Mouse (Mus musculus): ENCODE data around the gene Tm9sf3. TPM values are rescaled to one million over a fixed set of nuclear protein-coding genes. Genes with fewer than 3 reads are reported as not detected.

Tm9sf3 gene
- total and polyA plus RNA-seq, 2 experiments from 2014 or later = 63.2 to 128 TPM

DNA sequence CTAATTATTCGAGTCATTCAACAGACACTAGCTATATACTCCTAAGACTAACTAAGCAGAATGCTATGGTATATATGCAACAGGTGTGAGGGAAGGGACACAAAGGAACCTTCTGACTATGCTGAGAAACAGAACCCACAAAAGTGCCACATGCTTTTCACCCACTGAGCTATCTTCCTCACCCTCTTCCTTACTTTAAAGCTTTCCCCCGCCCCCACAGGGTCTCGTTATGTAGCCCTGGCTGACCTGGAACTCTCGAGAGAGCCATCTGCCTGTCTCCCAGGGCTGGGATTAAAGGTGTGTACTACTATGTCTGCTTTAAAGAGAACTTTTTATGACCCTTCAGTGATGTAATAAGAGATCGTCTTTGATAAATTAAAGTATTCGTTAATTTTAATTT is 4.5 kb downstream of the Tm9sf3 start:
- Histone ChIP-seq H3K36me3 (ENCODE audit: insufficient read depth, low read length) (no peaks in the 10 kb centered on the region), H3K4me2 (ENCODE audit: low read depth, low read length, poor library complexity, severe bottlenecking) (no peak overlapping the region), H3K9me3 (ENCODE audit: low read length) (no peaks in the 10 kb centered on the region), H3K4me3 (ENCODE audit: low read depth, low read length) (no peak overlapping the region), H3K27me3 (ENCODE audit: insufficient read depth, low read length) (no peaks in the 10 kb centered on the region), H3K4me1 (ENCODE audit: insufficient read depth, low read length) (no peaks in the 10 kb centered on the region), H3K9ac (replicated peaks; ENCODE audit: low read length, poor library complexity, severe bottlenecking) (no peak overlapping the region), H3K27ac (ENCODE audit: low read depth, low read length) (no peak overlapping the region)
- WGBS = 85% methylated on average over 6 of the region's 6 CpGs
- no peak for TF ChIP-seq CTCF (IDR thresholded peaks at IDR 0.05)
- ATAC-seq (ENCODE audit: low FRiP score) (no peak), DNase-seq (ENCODE audit: low spot score) (no peak)

GRCm38 (mm10) chr19:41258707-41259106 is 5.1 kb downstream of the Tm9sf3 start:
- Histone ChIP-seq H3K4me3 (ENCODE audit: low read depth, low read length) (no peak overlapping the region), H3K9me3 (ENCODE audit: low read length) (no peaks in the 10 kb centered on the region), H3K4me2 (ENCODE audit: low read depth, low read length, poor library complexity, severe bottlenecking) (no peak overlapping the region), H3K27me3 (ENCODE audit: insufficient read depth, low read length) (no peaks in the 10 kb centered on the region), H3K27ac (ENCODE audit: low read depth, low read length) (no peak overlapping the region), H3K9ac (replicated peaks; ENCODE audit: low read length, poor library complexity, severe bottlenecking) (no peak overlapping the region), H3K4me1 (ENCODE audit: insufficient read depth, low read length) (no peaks in the 10 kb centered on the region), H3K36me3 (ENCODE audit: insufficient read depth, low read length) (no peaks in the 10 kb centered on the region)
- DNase-seq (ENCODE audit: low spot score) (peak; percentile 24), ATAC-seq (ENCODE audit: low FRiP score) (no peak)
- WGBS = 42% methylated on average over 2 of the region's 2 CpGs
- TF ChIP-seq CTCF (IDR thresholded peaks at IDR 0.05) = peak; percentile 65

DNA sequence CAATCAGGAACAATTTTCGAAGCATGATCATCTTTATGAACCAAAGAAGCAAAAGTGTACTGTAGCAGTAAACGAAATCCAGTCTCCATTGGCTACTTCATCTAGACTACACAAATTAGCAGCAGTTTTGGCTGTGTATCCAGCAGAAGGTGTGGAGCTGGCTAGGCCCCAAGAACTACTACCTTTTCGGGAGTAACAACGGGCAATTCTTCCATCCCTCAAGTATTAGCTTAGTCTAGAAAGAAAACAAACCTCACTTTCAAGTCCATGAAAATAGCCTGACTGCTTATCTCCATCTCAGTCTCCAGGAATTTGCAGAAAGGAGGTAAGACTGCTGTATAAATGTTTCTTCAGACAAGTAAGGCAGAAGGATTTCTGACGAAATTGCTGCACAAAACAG is 9.2 kb downstream of the Tm9sf3 start:
- TF ChIP-seq CTCF (IDR thresholded peaks at IDR 0.05) = no peak
- no peaks in the 10 kb centered on the region for H3K4me1 ChIP-seq (ENCODE audit: insufficient read depth, low read length)
- no peak overlapping the region for H3K9ac ChIP-seq (replicated peaks; ENCODE audit: low read length, poor library complexity, severe bottlenecking)
- no peak overlapping the region for H3K4me2 ChIP-seq (ENCODE audit: low read depth, low read length, poor library complexity, severe bottlenecking)
- 85% methylated on average over 5 of the region's 5 CpGs for WGBS
- no peaks in the 10 kb centered on the region for H3K9me3 ChIP-seq (ENCODE audit: low read length)
- H3K4me3 ChIP-seq (ENCODE audit: low read depth, low read length) = no peak overlapping the region
- no peaks in the 10 kb centered on the region for H3K27me3 ChIP-seq (ENCODE audit: insufficient read depth, low read length)
- DNase-seq (ENCODE audit: low spot score) (no peak), ATAC-seq (ENCODE audit: low FRiP score) (no peak)
- H3K36me3 ChIP-seq (ENCODE audit: insufficient read depth, low read length) = no peaks in the 10 kb centered on the region
- H3K27ac ChIP-seq (ENCODE audit: low read depth, low read length) = no peak overlapping the region

GRCm38 (mm10) chr19:41248968-41249367 is 14.8 kb downstream of the Tm9sf3 start:
- no peak for DNase-seq (ENCODE audit: low spot score)

GRCm38 (mm10) chr19:41248271-41248670 is 15.5 kb downstream of the Tm9sf3 start:
- TF ChIP-seq CTCF (IDR thresholded peaks at IDR 0.05) = no peak

More at GRCm38 (mm10) chr19:41248968-41249367, 14.8 kb downstream of the Tm9sf3 start:
- no peaks in the 10 kb centered on the region; the same call in 1 of the 2 replicates for H3K36me3 ChIP-seq (ENCODE audit: insufficient read depth, low read length)
- TF ChIP-seq CTCF (IDR thresholded peaks at IDR 0.05) = no peak
- WGBS = 82% methylated on average over 4 of the region's 4 CpGs
- H3K27ac ChIP-seq (ENCODE audit: low read depth, low read length) = no peak overlapping the region
- no peak for ATAC-seq (ENCODE audit: low FRiP score)
- no peak overlapping the region for H3K9ac ChIP-seq (replicated peaks; ENCODE audit: low read length, poor library complexity, severe bottlenecking)
- no peak overlapping the region for H3K4me2 ChIP-seq (ENCODE audit: low read depth, low read length, poor library complexity, severe bottlenecking)
- H3K9me3 ChIP-seq (ENCODE audit: low read length) = no peaks in the 10 kb centered on the region
- H3K27me3 ChIP-seq (ENCODE audit: insufficient read depth, low read length) = no peaks in the 10 kb centered on the region
- no peaks in the 10 kb centered on the region for H3K4me1 ChIP-seq (ENCODE audit: insufficient read depth, low read length)
- H3K4me3 ChIP-seq (ENCODE audit: low read depth, low read length) = no peak overlapping the region

DNA sequence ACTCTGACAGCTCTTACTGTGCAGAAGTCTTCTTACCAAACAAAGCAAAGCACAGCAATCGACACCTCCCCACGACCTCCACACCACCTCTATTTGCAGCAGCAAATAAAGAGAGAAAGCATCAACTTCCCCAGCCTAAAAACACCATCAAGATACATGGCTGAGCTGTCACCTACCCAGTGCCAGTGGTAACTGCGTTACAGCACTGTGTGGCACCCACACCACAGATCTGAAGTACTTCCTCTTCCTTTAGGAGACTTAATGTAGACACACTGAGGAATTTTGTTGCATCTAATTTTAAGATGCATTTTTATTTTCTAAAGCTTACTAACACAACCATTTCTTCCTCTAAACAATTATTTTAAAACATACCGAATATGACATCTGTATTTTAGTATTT is 17.5 kb downstream of the Tm9sf3 start:
- H3K4me2 ChIP-seq (ENCODE audit: low read depth, low read length, poor library complexity, severe bottlenecking) = no peak overlapping the region

More at GRCm38 (mm10) chr19:41248271-41248670, 15.5 kb downstream of the Tm9sf3 start:
- no peaks in the 10 kb centered on the region for H3K4me1 ChIP-seq (ENCODE audit: insufficient read depth, low read length)
- ATAC-seq (ENCODE audit: low FRiP score) (no peak), DNase-seq (ENCODE audit: low spot score) (no peak)
- WGBS = 93% methylated on average over 3 of the region's 3 CpGs
- no peak overlapping the region for H3K4me3 ChIP-seq (ENCODE audit: low read depth, low read length)
- no peak overlapping the region for H3K4me2 ChIP-seq (ENCODE audit: low read depth, low read length, poor library complexity, severe bottlenecking)
- no peaks in the 10 kb centered on the region for H3K27me3 ChIP-seq (ENCODE audit: insufficient read depth, low read length)
- no peaks in the 10 kb centered on the region; the same call in 1 of the 2 replicates for H3K36me3 ChIP-seq (ENCODE audit: insufficient read depth, low read length)
- H3K9me3 ChIP-seq (ENCODE audit: low read length) = no peaks in the 10 kb centered on the region
- no peak overlapping the region for H3K9ac ChIP-seq (replicated peaks; ENCODE audit: low read length, poor library complexity, severe bottlenecking)
- no peak overlapping the region for H3K27ac ChIP-seq (ENCODE audit: low read depth, low read length)

More for the DNA sequence above, 17.5 kb downstream of the Tm9sf3 start:
- H3K4me1 ChIP-seq (ENCODE audit: insufficient read depth, low read length) = no peaks in the 10 kb centered on the region
- peaks cover 12% of the 10 kb centered on the region for H3K36me3 ChIP-seq (ENCODE audit: insufficient read depth, low read length)
- no peak overlapping the region for H3K27ac ChIP-seq (ENCODE audit: low read depth, low read length)
- TF ChIP-seq CTCF (IDR thresholded peaks at IDR 0.05) = no peak
- DNase-seq (ENCODE audit: low spot score) = no peak
- no peaks in the 10 kb centered on the region for H3K27me3 ChIP-seq (ENCODE audit: insufficient read depth, low read length)
- H3K4me3 ChIP-seq (ENCODE audit: low read depth, low read length) = no peak overlapping the region
- H3K9me3 ChIP-seq (ENCODE audit: low read length) = no peaks in the 10 kb centered on the region
- WGBS = 83% methylated on average over 4 of the region's 4 CpGs
- H3K9ac ChIP-seq (replicated peaks; ENCODE audit: low read length, poor library complexity, severe bottlenecking) = no peak overlapping the region
- no peak for ATAC-seq (ENCODE audit: low FRiP score)
